20 mouse cellular contexts compared by ENCODE assay signal in the genomic region with DNA sequence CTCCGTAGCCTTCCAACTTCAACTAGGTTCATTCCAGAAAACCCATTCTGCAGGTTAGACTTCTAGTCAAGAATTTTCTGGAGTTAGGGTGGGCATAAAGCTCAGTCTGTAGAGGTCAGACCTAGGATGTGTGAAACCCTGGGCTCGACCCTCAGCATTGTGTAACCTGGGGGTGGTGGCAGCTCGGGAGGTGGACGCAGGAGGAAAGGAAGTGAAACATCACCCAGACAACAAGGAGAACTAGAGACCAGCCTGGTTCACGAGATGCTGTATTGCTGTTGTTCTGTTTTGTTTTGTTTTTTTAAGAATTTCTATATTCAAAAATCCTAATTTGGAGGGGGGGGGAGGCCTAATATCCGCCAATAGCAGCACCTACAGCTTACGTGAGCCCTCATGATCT. TPM values are rescaled to one million over a fixed set of nuclear protein-coding genes. Genes with fewer than 3 reads are reported as not detected.
A peak's percentile ranks its signal among the peaks of the same experiment; 100 is the strongest.
DNase-seq lines count a peak whose midpoint lies in the region; ATAC-seq and TF ChIP-seq lines count a peak whose summit lies in the region.
"Had no signal": no experiment of that assay in that cellular context is flagged by ENCODE, and none has a peak within 500 bp of the region (broad histone marks: within the 10 kb centered on the region; RNA-seq: fewer than 3 reads in every experiment).

No protein-coding gene starts in this region.

- no peaks in the 10 kb centered on the region for H3K9me3 ChIP-seq in intestine, embryonic 14.5 days (ENCODE audit: control insufficient read depth, low read length)
- no peaks in the 10 kb centered on the region for H3K9me3 ChIP-seq in intestine, postnatal 0 days (ENCODE audit: control insufficient read depth)
- no peaks in the 10 kb centered on the region for H3K9me3 ChIP-seq in embryonic facial prominence, embryonic 10.5 days
- H3K9me3 ChIP-seq in limb, embryonic 10.5 days (replicated peaks) = no peaks in the 10 kb centered on the region
- H3K9me3 ChIP-seq: forebrain, embryonic 10.5 days; hindbrain, embryonic 15.5 days; midbrain, embryonic 12.5 days; neural tube, embryonic 13.5 days had no signal

- no peak for ATAC-seq in intestine, embryonic 14.5 days (replicated peaks; ENCODE audit: low FRiP score, low TSS enrichment, low read depth)
- ATAC-seq in intestine, postnatal 0 days = no peak
- peak; percentile 36 for ATAC-seq in common myeloid progenitor, adult 5-6 weeks (replicated peaks; ENCODE audit: low read depth, poor library complexity, severe bottlenecking)
- ATAC-seq: forebrain, postnatal 0 days had no signal

- 62% methylated on average over 7 of the region's 7 CpGs for WGBS in intestine, embryonic 14.5 days
- 81% methylated on average over 7 of the region's 7 CpGs for WGBS in intestine, postnatal 0 days
- 83% methylated on average over 7 of the region's 7 CpGs for WGBS in embryonic facial prominence, embryonic 10.5 days
- 74% methylated on average over 7 of the region's 7 CpGs for WGBS in limb, embryonic 10.5 days

- H3K4me1 ChIP-seq in intestine, embryonic 14.5 days (replicated peaks; ENCODE audit: control insufficient read depth, insufficient read depth, low read length) = peaks cover 56% of the 10 kb centered on the region
- H3K4me1 ChIP-seq in intestine, postnatal 0 days (replicated peaks; ENCODE audit: control insufficient read depth, insufficient read depth, low read length) = peaks cover 15% of the 10 kb centered on the region; the same call in 1 of the 2 replicates
- H3K4me1 ChIP-seq in embryonic facial prominence, embryonic 10.5 days = peaks cover 73% of the 10 kb centered on the region
- peaks cover 73% of the 10 kb centered on the region for H3K4me1 ChIP-seq in limb, embryonic 10.5 days

- no peak overlapping the region for H3K9ac ChIP-seq in intestine, embryonic 14.5 days (ENCODE audit: low read length)
- no peak overlapping the region for H3K9ac ChIP-seq in intestine, postnatal 0 days (ENCODE audit: low read depth, low read length)
- H3K9ac ChIP-seq: forebrain, postnatal 0 days; hindbrain, embryonic 15.5 days; midbrain, embryonic 12.5 days; neural tube, embryonic 13.5 days had no signal

- no peaks in the 10 kb centered on the region for H3K27me3 ChIP-seq in intestine, embryonic 14.5 days (replicated peaks; ENCODE audit: control insufficient read depth, insufficient read depth, low read length)
- no peaks in the 10 kb centered on the region for H3K27me3 ChIP-seq in intestine, postnatal 0 days (replicated peaks; ENCODE audit: control insufficient read depth, insufficient read depth, low read length)
- peaks cover 39% of the 10 kb centered on the region for H3K27me3 ChIP-seq in embryonic facial prominence, embryonic 10.5 days (replicated peaks; ENCODE audit: low read depth, poor library complexity, severe bottlenecking)
- peaks cover 27% of the 10 kb centered on the region for H3K27me3 ChIP-seq in limb, embryonic 10.5 days (ENCODE audit: low read depth, poor library complexity, severe bottlenecking)
- H3K27me3 ChIP-seq: hindbrain, embryonic 15.5 days; neural tube, embryonic 13.5 days had no signal

- no peak for DNase-seq in intestine, embryonic 14.5 days (ENCODE audit: low spot score)
- DNase-seq in embryonic facial prominence, embryonic 10.5 days (ENCODE audit: low spot score) = no peak
- DNase-seq in limb, embryonic 10.5 days (ENCODE audit: low spot score) = no peak
- no peak for DNase-seq in c-Kit-positive CD71-positive TER-119-positive erythroid progenitor cells, embryonic 14.5 days (ENCODE audit: low spot score)
- no peak for DNase-seq in cerebellum, adult 11 months
- no peak for DNase-seq in left cerebral cortex, adult 18-20 months (ENCODE audit: low spot score in 2 of 2)
- DNase-seq: adrenal gland, adult 2 months; cerebellum, adult 9-10 months; forebrain, postnatal 0 days; heart, postnatal 14 days; kidney, adult 2 months; lung, postnatal 36 days; right cerebral cortex, adult 18-20 months; thymus, adult 18-20 months had no signal

- no peaks in the 10 kb centered on the region for H3K36me3 ChIP-seq in intestine, embryonic 14.5 days (ENCODE audit: control insufficient read depth, insufficient read depth, low read length)
- H3K36me3 ChIP-seq in intestine, postnatal 0 days (ENCODE audit: control insufficient read depth, insufficient read depth) = no peaks in the 10 kb centered on the region
- no peaks in the 10 kb centered on the region for H3K36me3 ChIP-seq in embryonic facial prominence, embryonic 10.5 days (replicated peaks)
- no peaks in the 10 kb centered on the region for H3K36me3 ChIP-seq in limb, embryonic 10.5 days
- H3K36me3 ChIP-seq: forebrain, embryonic 10.5 days; hindbrain, embryonic 15.5 days; midbrain, embryonic 12.5 days; neural tube, embryonic 13.5 days had no signal

- peak overlapping the region; percentile 91; the same call in 1 of the 2 replicates for H3K27ac ChIP-seq in intestine, embryonic 14.5 days (ENCODE audit: low read depth)
- no peak overlapping the region for H3K27ac ChIP-seq in intestine, postnatal 0 days (ENCODE audit: low read depth, low read length)
- 0 out of 2 replicates have a peak overlapping the region, but pooled peaks have one; percentile 44 for H3K27ac ChIP-seq in embryonic facial prominence, embryonic 10.5 days (replicated peaks)
- H3K27ac ChIP-seq in limb, embryonic 10.5 days = 0 out of 2 replicates have a peak overlapping the region, but pooled peaks have one; percentile 71
- H3K27ac ChIP-seq: hindbrain, embryonic 15.5 days; midbrain, embryonic 12.5 days; neural tube, embryonic 13.5 days had no signal

- no peak for TF ChIP-seq CTCF in intestine, postnatal 0 days (IDR thresholded peaks at IDR 0.05; ENCODE audit: low read depth)

- H3K4me2 ChIP-seq in intestine, embryonic 14.5 days (ENCODE audit: low read length) = no peak overlapping the region
- no peak overlapping the region for H3K4me2 ChIP-seq in intestine, postnatal 0 days (replicated peaks; ENCODE audit: low read depth)
- H3K4me2 ChIP-seq: hindbrain, embryonic 15.5 days; neural tube, embryonic 13.5 days had no signal

- H3K4me3 ChIP-seq in intestine, embryonic 14.5 days (ENCODE audit: low read depth, low read length) = no peak overlapping the region
- no peak overlapping the region for H3K4me3 ChIP-seq in intestine, postnatal 0 days (ENCODE audit: low read depth, low read length)
- no peak overlapping the region for H3K4me3 ChIP-seq in embryonic facial prominence, embryonic 10.5 days
- no peak overlapping the region for H3K4me3 ChIP-seq in limb, embryonic 10.5 days
- H3K4me3 ChIP-seq: forebrain, embryonic 10.5 days; hindbrain, embryonic 15.5 days; midbrain, embryonic 12.5 days; neural tube, embryonic 13.5 days had no signal

RNA-seq across cellular contexts. Expression of a gene that starts 54.1 kb away (rescaled TPM):
- 398 and 437 TPM in 2 replicates for polyA plus RNA-seq in intestine, embryonic 14.5 days (2014; fragmentation: Nextera tagmentation; extraction: Ambion mirVana)
- polyA plus RNA-seq in intestine, postnatal 0 days (2015; fragmentation: Nextera tagmentation; extraction: Ambion mirVana) = 73.6 and 78.6 TPM in 2 replicates
- total RNA-seq in common myeloid progenitor, adult 5-6 weeks (2017) = not detected in 2 replicates
- polyA plus RNA-seq in embryonic facial prominence, embryonic 10.5 days (2016; fragmentation: Nextera tagmentation; extraction: Ambion mirVana) = 287 and 291 TPM in 2 replicates
- polyA plus RNA-seq in limb, embryonic 10.5 days (2016; fragmentation: Nextera tagmentation; extraction: Ambion mirVana) = 106 and 159 TPM in 2 replicates
- total RNA-seq in left cerebral cortex, adult 18-20 months (2021) = 1 to 10 TPM; 4.7 to 7.5 TPM
